Mouse (Mus musculus): ENCODE results near the gene Smarcad1. TPM values are rescaled to one million over a fixed set of nuclear protein-coding genes. Genes with fewer than 3 reads are reported as not detected.

Gene Smarcad1
- polyA plus RNA-seq (2012; rRNA removed), result 10.8 and 10.9 TPM in 2 replicates

DNA sequence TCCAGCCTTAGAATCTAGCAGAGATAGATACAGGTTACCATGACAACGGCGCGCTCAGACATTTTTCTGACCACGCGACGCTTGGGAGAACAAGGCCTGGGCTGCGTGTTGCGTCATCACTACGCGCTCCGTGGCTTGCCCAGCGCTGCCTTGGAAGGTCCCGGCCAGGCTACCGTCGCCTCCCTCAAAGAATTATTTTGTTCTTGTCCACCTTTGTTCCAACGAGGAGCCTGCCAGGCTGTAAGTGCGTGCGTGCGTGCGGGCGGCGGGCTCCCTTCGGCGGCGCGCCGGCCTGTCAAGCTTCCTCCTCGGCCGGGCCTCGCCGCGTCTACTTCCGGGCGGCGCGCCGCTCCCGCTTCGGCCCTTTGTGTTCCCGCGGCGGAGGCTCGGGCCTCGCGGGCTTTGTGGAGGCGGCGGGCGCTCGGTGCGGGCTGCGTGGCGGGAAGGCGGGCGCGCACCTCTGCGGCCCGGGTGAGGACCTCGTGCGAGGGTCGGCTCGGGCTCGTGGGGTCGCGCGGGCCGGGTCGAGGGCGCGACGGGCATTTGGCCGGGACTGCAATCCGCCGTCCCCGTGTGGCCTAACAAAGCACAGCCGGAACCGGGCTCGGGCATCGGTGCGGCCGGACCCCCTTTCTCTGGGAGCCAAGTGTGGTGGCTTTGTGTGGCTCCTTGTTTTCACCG, at the start of gene Smarcad1:
Gene Smarcad1, plus strand, starts transcription at position 93 of the 681 bp plus-strand sequence.

DNA sequence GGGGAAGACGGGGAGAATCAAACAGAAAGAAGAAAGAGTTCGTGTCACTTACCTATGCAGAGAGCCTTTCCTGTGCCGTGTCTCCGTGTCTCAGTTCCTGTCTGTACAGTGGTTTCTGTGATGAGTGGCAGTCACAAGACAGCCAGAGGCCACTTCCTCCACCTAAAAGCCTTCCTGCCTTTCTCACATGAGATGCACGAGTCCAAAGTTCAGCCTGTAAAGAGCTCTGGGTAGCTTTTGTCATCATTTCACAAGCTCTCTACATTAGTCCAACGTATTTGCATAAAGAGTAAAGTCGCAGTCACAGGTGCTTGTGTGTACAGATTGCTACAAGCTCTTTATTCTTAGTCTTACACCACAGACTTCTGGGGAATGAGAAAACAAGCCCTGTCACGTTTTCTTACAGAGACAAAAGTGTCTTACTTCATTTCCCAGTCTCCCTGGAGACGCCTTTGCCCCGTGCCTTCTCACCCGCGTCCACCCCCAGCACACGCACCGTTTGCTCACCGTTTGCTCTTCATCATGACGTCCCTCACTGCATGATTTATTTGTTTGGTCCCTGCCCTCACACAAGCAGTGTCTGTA, 102.3 kb downstream of the Smarcad1 start, which contains the start of gene Hpgds:
Gene Hpgds, minus strand, starts transcription at position 288 of the 585 bp plus-strand sequence.

Other genes with a start within 250 kb of the Smarcad1 start
- 1.7 and 2.6 TPM in 2 replicates for gene Hpgds, start 102.3 kb downstream of the Smarcad1 start, polyA plus RNA-seq (2012; rRNA removed)